Mouse (Mus musculus) liver, embryonic 15.5 days (tissue): ENCODE results near the gene Tex19.2. TPM values are rescaled to one million over a fixed set of nuclear protein-coding genes. Genes with fewer than 3 reads are reported as not detected.
"Not testable (repeated sequence)": the region's sequence is repeated elsewhere in the genome, so short reads cannot be mapped to it uniquely, and the experiment has no call there.

Source experiments
- ATAC-seq: fragments of 200-750 bp; cut with Nextera tagmentation; 2 replicates; pipeline ENCODE4 v1.8.0; 2017; ENCODE audit warnings: moderate number of reproducible peaks, mild to moderate bottlenecking, moderate library complexity; ENCODE audit not compliant: insufficient read depth
- H3K27ac ChIP-seq: fragments of 300-500 bp; sonication (generic); replicated peaks from 2 replicates; pipeline ENCODE4 v1.5.1; 2015; ENCODE audit warnings: mild to moderate bottlenecking, inconsistent platforms
- H3K27me3 ChIP-seq: fragments of 300-500 bp; sonication (generic); 2 replicates; pipeline ENCODE4 v1.6.1; 2015; ENCODE audit warnings: mild to moderate bottlenecking, inconsistent platforms
- H3K36me3 ChIP-seq: fragments of 300-500 bp; sonication (generic); replicated peaks from 2 replicates; pipeline ENCODE4 v1.6.1; 2015; ENCODE audit warnings: moderate library complexity, mild to moderate bottlenecking, inconsistent platforms
- H3K4me1 ChIP-seq: fragments of 300-500 bp; sonication (generic); replicated peaks from 2 replicates; pipeline ENCODE4 v1.6.1; 2015; ENCODE audit warnings: inconsistent platforms
- H3K4me2 ChIP-seq: fragments of 300-500 bp; sonication (generic); 2 replicates; pipeline ENCODE4 v1.6.1; 2015; ENCODE audit warnings: moderate library complexity, mild to moderate bottlenecking, inconsistent platforms
- H3K4me3 ChIP-seq: fragments of 300-500 bp; sonication (generic); replicated peaks from 2 replicates; pipeline ENCODE4 v1.5.1; 2015; ENCODE audit warnings: mild to moderate bottlenecking, inconsistent platforms
- H3K9ac ChIP-seq: fragments of 300-500 bp; sonication (generic); 2 replicates; pipeline ENCODE4 v1.6.1; 2015; ENCODE audit warnings: moderate library complexity, mild to moderate bottlenecking, inconsistent platforms
- H3K9me3 ChIP-seq: fragments of 300-500 bp; sonication (generic); replicated peaks from 2 replicates; pipeline ENCODE4 v1.6.1; 2016; ENCODE audit warnings: inconsistent platforms
- WGBS: fragments of 180-500 bp; shearing (Covaris S2); methylation state at CpG from one replicate; pipeline ENCODE4 v1.1.7; 2015; ENCODE audit warnings: mixed read lengths; ENCODE audit not compliant: insufficient replicate concordance; 5-methylcytosine and 5-hydroxymethylcytosine counted together
- polyA plus RNA-seq: library from polyadenylated mRNA; unstranded; fragments of >200 nt; fragmentation: Nextera tagmentation; extraction: Ambion mirVana; gene quantifications from 2 replicates; pipeline ENCODE4 v1.2.1, GENCODE M21; 2015

The Tex19.2 gene
- polyA plus RNA-seq, 1 experiment from 2014 or later, result 0.07 TPM

DNA sequence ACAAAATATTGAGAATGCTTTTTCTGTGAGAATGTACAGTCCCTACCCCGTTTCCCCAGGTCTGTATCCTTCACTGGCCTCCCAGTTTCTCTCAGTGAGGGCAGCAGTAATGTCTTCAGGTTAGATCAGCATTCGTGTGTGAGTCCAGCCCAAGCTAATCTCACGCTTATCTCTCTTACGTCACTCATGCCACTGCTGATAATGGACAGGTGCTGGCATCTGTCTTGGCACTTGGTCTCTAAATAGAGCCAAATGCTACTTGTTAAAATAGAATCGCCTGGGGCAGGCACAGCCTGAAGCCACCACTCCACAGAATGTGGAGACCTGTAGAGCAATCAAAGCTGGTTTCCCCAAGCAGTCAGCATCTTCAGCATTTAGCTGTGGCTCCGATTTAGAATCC, 29.5 kb downstream of the Tex19.2 start:
- H3K9ac ChIP-seq, result no peak overlapping the region
- 53% methylated on average over 6 of the region's 6 CpGs for WGBS
- no peaks in the 10 kb centered on the region for H3K36me3 ChIP-seq
- no peak overlapping the region for H3K4me3 ChIP-seq
- H3K4me1 ChIP-seq, result 0 out of 2 replicates have a peak, but pooled peaks cover 3% of the 10 kb centered on the region
- H3K27ac ChIP-seq, result no peak overlapping the region
- H3K27me3 ChIP-seq, result no peaks in the 10 kb centered on the region
- H3K4me2 ChIP-seq, result no peak overlapping the region
- H3K9me3 ChIP-seq, result no peaks in the 10 kb centered on the region
- no peak for ATAC-seq

DNA sequence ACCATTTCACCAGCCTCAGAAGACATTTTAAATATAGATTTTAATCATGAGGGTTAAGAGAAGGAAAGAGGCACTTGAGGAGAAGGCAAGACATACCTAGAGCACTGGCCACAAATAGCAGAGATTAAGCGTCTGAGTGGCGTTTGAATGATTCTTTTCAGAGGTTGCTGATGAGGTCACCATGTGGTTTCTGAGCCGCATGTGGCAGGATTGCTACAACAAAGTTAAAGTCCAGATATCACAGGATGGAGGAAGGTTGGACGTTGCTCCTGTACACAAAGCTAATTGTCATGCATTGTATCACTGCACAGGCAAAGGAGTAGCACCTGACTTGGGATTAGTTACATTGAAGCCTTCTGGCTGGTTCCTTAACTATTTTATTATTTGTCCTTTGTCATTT, 32.2 kb downstream of the Tex19.2 start:
- Histone ChIP-seq H3K4me3 (0 out of 2 replicates have a peak overlapping the region, but pooled peaks have one; percentile 14), H3K27me3 (no peaks in the 10 kb centered on the region), H3K4me1 (peaks cover 16% of the 10 kb centered on the region; the same call in 1 of the 2 replicates), H3K27ac (peak overlapping the region; percentile 49; the same call in 1 of the 2 replicates), H3K36me3 (no peaks in the 10 kb centered on the region), H3K9ac (no peak overlapping the region), H3K4me2 (peak overlapping the region; percentile 29), H3K9me3 (no peaks in the 10 kb centered on the region)
- 25% methylated on average over 4 of the region's 4 CpGs for WGBS
- peak; percentile 64; the same call in 1 of the 2 replicates for ATAC-seq

DNA sequence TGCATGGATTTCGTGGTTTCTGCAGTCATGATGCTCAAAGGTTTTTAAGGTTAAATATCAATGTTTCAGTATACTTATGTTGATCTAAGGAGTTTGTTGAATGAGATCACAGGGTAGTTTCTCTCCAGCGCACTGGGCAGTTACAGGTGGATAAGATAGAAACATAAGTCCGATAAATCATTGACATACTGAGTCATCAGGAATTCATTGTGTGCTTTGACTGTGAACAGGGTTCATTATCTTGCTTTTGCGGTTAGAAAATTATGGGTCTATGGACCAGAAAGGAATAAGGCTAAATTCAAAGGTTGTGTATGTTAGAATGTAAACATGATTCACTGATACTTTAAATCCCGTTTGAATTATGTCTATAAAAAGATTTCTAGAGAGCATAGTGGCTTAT, 33.3 kb downstream of the Tex19.2 start:
- no peak overlapping the region for H3K4me3 ChIP-seq
- H3K36me3 ChIP-seq, result no peaks in the 10 kb centered on the region
- 0 out of 2 replicates have a peak overlapping the region, but pooled peaks have one; percentile 21 for H3K27ac ChIP-seq
- no peak for ATAC-seq
- H3K27me3 ChIP-seq, result no peaks in the 10 kb centered on the region
- H3K9ac ChIP-seq, result no peak overlapping the region
- no peaks in the 10 kb centered on the region for H3K9me3 ChIP-seq
- no peak overlapping the region for H3K4me2 ChIP-seq
- peaks cover 16% of the 10 kb centered on the region; the same call in 1 of the 2 replicates for H3K4me1 ChIP-seq
- 51% methylated on average over 5 of the region's 5 CpGs for WGBS

DNA sequence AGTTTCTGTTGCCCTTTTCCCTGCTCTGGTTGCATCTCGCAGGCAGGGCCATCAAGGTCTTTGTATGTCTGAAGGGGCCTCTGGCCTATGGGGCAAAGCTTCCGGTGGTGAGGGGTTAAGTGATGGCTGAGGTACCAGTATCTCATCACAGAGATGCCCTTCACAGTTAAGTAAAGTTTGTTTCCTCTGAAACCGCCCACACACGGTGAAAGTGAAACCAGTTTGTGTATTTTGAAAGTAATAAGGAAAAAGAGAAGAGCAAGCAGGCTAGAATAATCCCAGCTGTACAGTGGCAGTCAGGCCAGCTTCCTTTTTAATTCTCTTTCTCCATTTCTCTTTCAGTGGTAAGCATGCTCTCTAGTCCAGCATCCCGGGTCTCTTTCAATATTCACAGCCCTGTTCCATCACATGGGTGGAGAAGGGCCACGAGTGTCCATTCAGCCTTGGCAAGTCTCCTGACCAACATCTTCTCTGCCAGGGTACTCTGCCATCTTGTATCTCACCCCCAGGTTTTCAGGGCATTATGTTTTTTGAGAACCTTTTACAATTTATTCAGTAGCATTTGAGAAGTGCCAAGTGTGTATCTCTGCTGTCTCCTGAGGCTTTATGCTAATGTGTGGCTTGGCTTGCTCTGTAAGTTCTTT, 35.5 kb downstream of the Tex19.2 start:
- ATAC-seq, result no peak
- WGBS, result 24% methylated on average over 6 of the region's 6 CpGs
- Histone ChIP-seq H3K4me2 (peak overlapping the region; percentile 29; the same call in 1 of the 2 replicates), H3K36me3 (no peaks in the 10 kb centered on the region), H3K9me3 (no peaks in the 10 kb centered on the region), H3K27ac (peak overlapping the region; percentile 38), H3K27me3 (no peaks in the 10 kb centered on the region), H3K9ac (no peak overlapping the region), H3K4me1 (peaks cover 16% of the 10 kb centered on the region; the same call in 1 of the 2 replicates), H3K4me3 (no peak overlapping the region)

DNA sequence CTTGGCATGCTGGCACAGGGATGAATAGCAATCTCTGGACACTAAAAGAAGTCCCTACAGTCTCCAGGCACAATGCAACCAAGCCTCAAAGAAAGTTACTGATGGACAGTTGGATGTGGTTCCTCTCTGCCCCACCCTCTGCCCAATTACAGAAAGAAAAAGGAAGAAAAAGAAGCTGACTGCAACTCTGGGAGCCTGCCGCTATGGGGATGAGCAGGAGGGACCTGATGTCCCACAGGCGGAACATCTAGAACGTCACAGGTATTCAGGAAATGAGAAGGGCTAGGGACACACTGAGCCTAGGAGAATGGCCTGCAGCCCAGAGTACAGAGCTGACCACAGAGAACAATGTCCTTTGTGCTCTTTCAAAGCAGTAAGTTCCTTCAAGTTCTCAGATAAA, 36.2 kb downstream of the Tex19.2 start:
- no peak overlapping the region for H3K9ac ChIP-seq
- H3K4me2 ChIP-seq, result peak overlapping the region; percentile 29; the same call in 1 of the 2 replicates
- H3K27me3 ChIP-seq, result no peaks in the 10 kb centered on the region
- WGBS, result 48% methylated on average over 3 of the region's 3 CpGs
- no peak for ATAC-seq
- H3K4me1 ChIP-seq, result peaks cover 16% of the 10 kb centered on the region; the same call in 1 of the 2 replicates
- H3K36me3 ChIP-seq, result no peaks in the 10 kb centered on the region
- H3K4me3 ChIP-seq, result no peak overlapping the region
- 0 out of 2 replicates have a peak overlapping the region, but pooled peaks have one; percentile 29 for H3K27ac ChIP-seq
- no peaks in the 10 kb centered on the region for H3K9me3 ChIP-seq

DNA sequence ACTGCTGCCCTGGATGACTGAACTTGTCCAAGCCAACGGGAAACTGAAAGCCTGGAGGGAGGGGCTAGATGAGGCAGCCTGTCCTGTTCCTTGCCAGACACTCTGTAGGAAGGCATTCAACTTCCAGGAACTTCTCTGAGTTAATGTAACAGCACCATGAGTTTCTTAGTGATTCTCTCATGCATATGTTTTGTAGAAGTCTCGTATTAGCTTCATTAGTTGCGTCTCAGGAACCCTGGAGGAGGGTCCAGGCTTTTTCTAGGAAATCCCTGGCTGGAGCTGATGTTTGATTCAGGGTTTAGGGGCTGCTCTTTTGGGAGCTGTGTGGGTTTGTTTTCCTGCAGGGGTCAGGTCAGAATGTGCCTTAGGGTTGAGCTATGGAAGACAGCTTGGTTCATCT, 37.4 kb downstream of the Tex19.2 start, which contains the start of gene Sectm1a:
TSS of gene Sectm1a (minus strand) at position 101 of the 400 bp plus-strand sequence.
- no peaks in the 10 kb centered on the region for H3K9me3 ChIP-seq
- H3K27me3 ChIP-seq, result no peaks in the 10 kb centered on the region
- no peak within 1 kb of the TSS for H3K4me3 ChIP-seq
- H3K4me2 ChIP-seq, result no peak within 1 kb of the TSS
- H3K36me3 ChIP-seq, result no peaks in the 10 kb centered on the region
- WGBS, result 47% methylated on average over 3 of the region's 3 CpGs
- no peak within 1 kb of the TSS for H3K27ac ChIP-seq
- no peak for ATAC-seq
- peaks cover 12% of the 10 kb centered on the region; the same call in 1 of the 2 replicates for H3K4me1 ChIP-seq
- no peak within 1 kb of the TSS for H3K9ac ChIP-seq

DNA sequence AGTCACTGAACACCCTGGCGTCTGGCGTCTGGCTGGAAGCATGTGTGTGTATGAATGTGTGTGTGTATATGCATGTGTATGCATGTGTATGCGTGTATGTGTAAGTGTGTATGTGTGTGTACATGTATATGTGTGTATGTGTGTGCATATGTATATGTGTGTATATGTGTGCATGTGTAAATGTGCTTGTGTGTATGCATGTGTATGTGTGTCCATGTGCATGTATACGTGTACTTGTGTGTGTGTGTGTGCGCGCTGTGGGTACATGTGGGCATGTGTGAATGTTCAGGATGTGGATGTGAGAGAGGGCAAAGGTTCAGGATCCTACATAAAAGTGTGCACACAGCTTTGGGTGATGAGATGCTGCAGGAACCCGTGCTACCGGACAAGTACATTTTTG, 38.1 kb downstream of the Tex19.2 start:
- Histone ChIP-seq H3K36me3 (no peaks in the 10 kb centered on the region), H3K9ac (no peak overlapping the region), H3K4me2 (no peak overlapping the region), H3K4me1 (peaks cover 12% of the 10 kb centered on the region; the same call in 1 of the 2 replicates), H3K27me3 (no peaks in the 10 kb centered on the region), H3K9me3 (no peaks in the 10 kb centered on the region), H3K27ac (no peak overlapping the region), H3K4me3 (no peak overlapping the region)
- no peak for ATAC-seq
- 75% methylated on average over 8 of the region's 8 CpGs for WGBS

DNA sequence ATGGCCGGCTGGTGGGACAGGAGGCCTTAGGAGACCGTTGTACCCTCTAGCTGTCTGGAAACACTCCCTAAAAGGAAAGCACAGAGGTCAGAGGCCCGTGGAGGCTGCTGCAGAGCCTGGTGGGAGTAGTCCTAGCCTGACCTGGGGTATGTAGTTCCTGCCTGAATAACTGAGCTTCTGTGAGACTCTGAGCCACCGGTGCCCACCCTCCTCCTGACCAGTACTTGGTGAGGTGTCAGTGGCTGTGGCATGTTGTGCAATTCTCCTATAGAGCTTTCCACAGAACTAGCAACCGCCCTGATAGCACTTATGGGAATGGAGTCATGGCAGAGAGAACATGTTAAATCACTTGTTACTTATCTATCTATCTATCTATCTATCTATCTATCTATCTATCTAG, 42.8 kb downstream of the Tex19.2 start:
- no peaks in the 10 kb centered on the region for H3K27me3 ChIP-seq
- H3K9ac ChIP-seq, result no peak overlapping the region
- WGBS, result 51% methylated on average over 5 of the region's 5 CpGs
- H3K4me1 ChIP-seq, result no peaks in the 10 kb centered on the region
- no peak for ATAC-seq
- no peak overlapping the region for H3K4me2 ChIP-seq
- H3K4me3 ChIP-seq, result no peak overlapping the region
- H3K27ac ChIP-seq, result no peak overlapping the region
- no peaks in the 10 kb centered on the region for H3K36me3 ChIP-seq
- H3K9me3 ChIP-seq, result no peaks in the 10 kb centered on the region

DNA sequence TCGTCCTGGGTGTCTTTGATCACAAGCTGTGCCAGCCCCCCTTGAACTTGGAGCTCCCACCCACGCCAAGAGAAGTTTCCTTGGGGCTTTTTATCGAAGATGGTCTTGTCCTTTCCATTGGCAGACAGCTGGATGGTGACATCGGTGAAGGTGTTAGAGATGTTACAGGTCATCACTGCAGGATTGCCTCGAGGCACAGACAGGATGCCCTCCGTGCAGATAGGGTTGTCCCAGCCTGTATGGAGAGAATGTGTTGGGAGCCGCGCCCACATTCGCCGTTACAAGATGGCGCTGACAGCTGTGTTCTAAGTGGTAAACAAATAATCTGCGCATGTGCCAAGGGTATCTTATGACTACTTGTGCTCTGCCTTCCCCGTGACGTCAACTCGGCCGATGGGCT, 48.8 kb downstream of the Tex19.2 start:
- H3K4me2 ChIP-seq, H3K27ac ChIP-seq, ATAC-seq, H3K36me3 ChIP-seq, H3K4me3 ChIP-seq, H3K27me3 ChIP-seq, H3K4me1 ChIP-seq, H3K9ac ChIP-seq, H3K9me3 ChIP-seq: not testable (repeated sequence)
- WGBS, result 75% methylated on average over 12 of the region's 16 CpGs

DNA sequence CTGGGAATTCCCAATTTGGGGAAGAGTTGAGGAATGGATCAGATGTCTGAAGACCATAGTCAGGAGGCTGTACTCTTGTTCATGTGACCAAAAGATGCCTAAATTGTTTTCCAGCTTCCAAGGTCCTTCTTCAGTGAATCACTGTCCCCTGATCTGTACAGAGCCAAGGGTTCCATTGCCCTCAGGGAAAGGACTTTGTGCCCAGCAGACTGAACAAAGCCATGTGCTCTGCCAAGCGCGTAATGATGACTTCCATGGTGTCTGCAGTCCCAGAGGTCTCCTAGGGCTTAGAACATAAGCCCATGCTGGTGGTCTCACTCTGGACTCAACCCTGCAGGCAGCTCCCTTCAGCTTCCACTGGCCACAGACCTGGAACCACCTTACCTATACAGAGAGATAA, 50.6 kb downstream of the Tex19.2 start:
- ATAC-seq, result no peak
- Histone ChIP-seq H3K27me3 (no peaks in the 10 kb centered on the region), H3K4me1 (no peaks in the 10 kb centered on the region), H3K9ac (no peak overlapping the region), H3K27ac (no peak overlapping the region), H3K36me3 (no peaks in the 10 kb centered on the region), H3K4me3 (no peak overlapping the region), H3K9me3 (no peaks in the 10 kb centered on the region), H3K4me2 (no peak overlapping the region)
- WGBS, result 74% methylated on average over 2 of the region's 2 CpGs
